Mouse (Mus musculus) megakaryocyte, embryonic 14.5 days (primary cell): ENCODE data around the gene Gtf2ird1.

ENCODE experiments used
- FLI1 ChIP-seq: IDR thresholded peaks from 2 replicates; pipeline ENCODE4 v1.6.1; 2012; ENCODE audit warnings: low read length, inconsistent platforms, mixed read lengths
- GATA1 ChIP-seq: IDR thresholded peaks from 3 replicates; pipeline ENCODE4 v1.6.1; 2012; ENCODE audit warnings: mixed read lengths, low read length, inconsistent platforms, borderline replicate concordance

- TF ChIP-seq GATA1 (no peak), FLI1 (no peak)
Measured at GRCm38 (mm10) chr5:134371511-134372289, 84.8 kb downstream of the Gtf2ird1 start.
